9 mouse cellular contexts compared by ENCODE assay signal in genomic region chr6:122341038-122341810, GRCm38 (mm10). TPM values are rescaled to one million over a fixed set of nuclear protein-coding genes. Genes with fewer than 3 reads are reported as not detected.
DNase-seq lines count a peak whose midpoint lies in the region; ATAC-seq lines count a peak whose summit lies in the region.
"Had no signal": no experiment of that assay in that cellular context is flagged by ENCODE, and none has a peak within 500 bp of the region (broad histone marks: within the 10 kb centered on the region; RNA-seq: fewer than 3 reads in every experiment).

No protein-coding gene starts in this region.

- H3K9ac ChIP-seq in forebrain, embryonic 16.5 days (replicated peaks; ENCODE audit: low read depth, low read length): peak overlapping the region; percentile 81; the same call in 1 of the 2 replicates
- H3K9ac ChIP-seq in lung, embryonic 16.5 days (ENCODE audit: low read length): no peak overlapping the region

- peaks cover under 1% of the 10 kb centered on the region; the same call in 1 of the 2 replicates for H3K36me3 ChIP-seq in forebrain, embryonic 16.5 days (ENCODE audit: control insufficient read depth, insufficient read depth)
- H3K36me3 ChIP-seq in lung, embryonic 16.5 days (ENCODE audit: control insufficient read depth, insufficient read depth, low read length): 0 out of 2 replicates have a peak, but pooled peaks cover under 1% of the 10 kb centered on the region

- H3K27me3 ChIP-seq in forebrain, embryonic 16.5 days (replicated peaks; ENCODE audit: control insufficient read depth, insufficient read depth, low read length): no peaks in the 10 kb centered on the region
- H3K27me3 ChIP-seq in lung, embryonic 16.5 days (ENCODE audit: control insufficient read depth, insufficient read depth, low read depth, low read length): no peaks in the 10 kb centered on the region

- no peak for ATAC-seq in forebrain, embryonic 16.5 days
- no peak for ATAC-seq in lung, embryonic 16.5 days (ENCODE audit: low read depth)

- peaks cover 24% of the 10 kb centered on the region for H3K4me1 ChIP-seq in forebrain, embryonic 16.5 days (replicated peaks; ENCODE audit: control insufficient read depth, insufficient read depth, low read length)
- H3K4me1 ChIP-seq in lung, embryonic 16.5 days (replicated peaks; ENCODE audit: control insufficient read depth, insufficient read depth, low read length): peaks cover 14% of the 10 kb centered on the region; the same call in 1 of the 2 replicates

- WGBS in forebrain, embryonic 16.5 days: 31% methylated on average over 7 of the region's 7 CpGs
- 48% methylated on average over 7 of the region's 7 CpGs for WGBS in lung, embryonic 16.5 days

- H3K4me3 ChIP-seq in forebrain, embryonic 16.5 days (replicated peaks; ENCODE audit: low read length): peak overlapping the region; percentile 81
- no peak overlapping the region for H3K4me3 ChIP-seq in lung, embryonic 16.5 days (ENCODE audit: low read length)

- DNase-seq in urinary bladder, postnatal 36 days (ENCODE audit: low spot score in 2 of 2): peak; percentile 7
- no peak for DNase-seq in urinary bladder, postnatal 4 days (ENCODE audit: low spot score in 2 of 2)
- DNase-seq in thymus, postnatal 25 days: no peak
- no peak for DNase-seq in layer of hippocampus, adult 9-11 months
- DNase-seq in cerebellum, postnatal 4 days (ENCODE audit: low spot score in 2 of 2): no peak
- DNase-seq: liver; right cerebral cortex, postnatal 14 days had no signal

- peak overlapping the region; percentile 98 for H3K27ac ChIP-seq in forebrain, embryonic 16.5 days (ENCODE audit: low read length)
- H3K27ac ChIP-seq in lung, embryonic 16.5 days (ENCODE audit: low read length): peak overlapping the region; percentile 97

- no peaks in the 10 kb centered on the region for H3K9me3 ChIP-seq in forebrain, embryonic 16.5 days (ENCODE audit: control insufficient read depth, low read length)
- H3K9me3 ChIP-seq in lung, embryonic 16.5 days (ENCODE audit: control insufficient read depth, low read length): no peaks in the 10 kb centered on the region

- peak overlapping the region; percentile 73 for H3K4me2 ChIP-seq in forebrain, embryonic 16.5 days (ENCODE audit: low read length)
- peak overlapping the region; percentile 77; the same call in 1 of the 2 replicates for H3K4me2 ChIP-seq in lung, embryonic 16.5 days (ENCODE audit: low read depth, low read length)

RNA-seq across cellular contexts. Expression of gene Phc1, which starts 0.9 kb away (rescaled TPM):
- polyA plus RNA-seq in forebrain, embryonic 16.5 days (2015; fragmentation: Nextera tagmentation; extraction: Ambion mirVana): 32.7 and 36.9 TPM in 2 replicates
- 12.9 and 15.4 TPM in 2 replicates for polyA plus RNA-seq in lung, embryonic 16.5 days (2015; fragmentation: Nextera tagmentation; extraction: Ambion mirVana)

RNA-seq across cellular contexts. Expression of gene M6pr, which starts 32.7 kb away (rescaled TPM):
- polyA plus RNA-seq in forebrain, embryonic 16.5 days (2015; fragmentation: Nextera tagmentation; extraction: Ambion mirVana): 57.0 and 62.4 TPM in 2 replicates
- 123 and 126 TPM in 2 replicates for polyA plus RNA-seq in lung, embryonic 16.5 days (2015; fragmentation: Nextera tagmentation; extraction: Ambion mirVana)

RNA-seq across cellular contexts. Expression of gene Klrg1, which starts 58.5 kb away (rescaled TPM):
- polyA plus RNA-seq in forebrain, embryonic 16.5 days (2015; fragmentation: Nextera tagmentation; extraction: Ambion mirVana): 0.40 and 0.87 TPM in 2 replicates
- polyA plus RNA-seq in lung, embryonic 16.5 days (2015; fragmentation: Nextera tagmentation; extraction: Ambion mirVana): not detected in 2 replicates

Comparison
In these comparisons a context has a peak if more than half of its experiments do, and no peak if none do; other contexts are left out.
1. DNase-seq: peak in urinary bladder, postnatal 36 days (2 of 2); none in urinary bladder, postnatal 4 days (0 of 2), thymus, postnatal 25 days (single experiment), layer of hippocampus, adult 9-11 months (single experiment) and cerebellum, postnatal 4 days (0 of 2).